27 mouse cellular contexts compared by ENCODE assay signal in the genomic region with DNA sequence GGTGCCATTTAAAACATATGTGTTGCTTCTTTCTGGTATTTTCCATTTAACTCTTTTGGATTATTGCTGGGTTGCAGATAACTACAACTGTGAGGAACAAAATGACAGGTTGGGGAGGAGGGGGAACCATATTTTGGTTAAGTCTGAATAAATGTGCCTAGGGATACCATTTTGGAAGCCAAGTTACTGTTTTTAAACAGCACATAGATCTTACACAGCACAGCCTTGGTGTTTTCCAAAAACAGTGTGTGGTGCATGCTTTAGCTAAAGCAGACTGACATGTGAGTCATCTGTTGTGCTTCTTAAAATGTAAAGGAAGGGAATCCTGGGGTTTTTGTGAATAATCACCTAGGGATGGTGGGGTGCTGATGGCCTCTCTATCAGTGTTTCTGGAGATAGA.
DNase-seq lines count a peak whose midpoint lies in the region; ATAC-seq lines count a peak whose summit lies in the region.
"Had no signal": no experiment of that assay in that cellular context is flagged by ENCODE, and none has a peak within 500 bp of the region (broad histone marks: within the 10 kb centered on the region; RNA-seq: fewer than 3 reads in every experiment).

No protein-coding gene starts in this region.

- no peak overlapping the region for H3K4me2 ChIP-seq in embryonic facial prominence, embryonic 14.5 days (ENCODE audit: low read depth, low read length)
- H3K4me2 ChIP-seq: embryonic facial prominence, embryonic 12.5 days; embryonic facial prominence, embryonic 15.5 days; forebrain, embryonic 12.5 days had no signal

- H3K4me1 ChIP-seq in embryonic facial prominence, embryonic 14.5 days (ENCODE audit: control insufficient read depth, insufficient read depth, low read length) = peaks cover 3% of the 10 kb centered on the region; the same call in 1 of the 2 replicates
- peaks cover 5% of the 10 kb centered on the region; the same call in 1 of the 2 replicates for H3K4me1 ChIP-seq in embryonic facial prominence, embryonic 10.5 days
- H3K4me1 ChIP-seq: embryonic facial prominence, embryonic 12.5 days; embryonic facial prominence, embryonic 15.5 days; forebrain, embryonic 12.5 days had no signal

- H3K27ac ChIP-seq in embryonic facial prominence, embryonic 14.5 days (replicated peaks; ENCODE audit: low read depth, low read length) = no peak overlapping the region
- H3K27ac ChIP-seq in embryonic facial prominence, embryonic 10.5 days (replicated peaks) = no peak overlapping the region
- H3K27ac ChIP-seq: embryonic facial prominence, embryonic 12.5 days; embryonic facial prominence, embryonic 15.5 days; forebrain, embryonic 10.5 days; forebrain, embryonic 12.5 days had no signal

- DNase-seq in embryonic facial prominence, embryonic 14.5 days (ENCODE audit: low spot score) = peak; percentile 3
- no peak for DNase-seq in embryonic facial prominence, embryonic 10.5 days (ENCODE audit: low spot score)
- DNase-seq in heart, adult 11 months = peak; percentile 75
- no peak for DNase-seq in heart, postnatal 4 days
- no peak for DNase-seq in cerebellum, adult 8-10 months
- DNase-seq: adrenal gland, adult 8-10 months; adrenal gland, postnatal 14 days; adrenal gland, postnatal 36 days; B cell, adult 2 months; cerebellum, adult 11-12 months; cerebellum, adult 2 months; cerebellum, adult 9-11 months; cerebellum, postnatal 14 days; cerebellum, postnatal 36 days; embryo, embryonic 11 days had no signal

- H3K9me3 ChIP-seq in embryonic facial prominence, embryonic 14.5 days (ENCODE audit: control insufficient read depth, low read length) = peaks cover 6% of the 10 kb centered on the region; the same call in 1 of the 2 replicates
- H3K9me3 ChIP-seq in embryonic facial prominence, embryonic 10.5 days = peaks cover 7% of the 10 kb centered on the region; the same call in 1 of the 2 replicates
- H3K9me3 ChIP-seq: embryonic facial prominence, embryonic 12.5 days; forebrain, embryonic 12.5 days had no signal

- H3K27me3 ChIP-seq in embryonic facial prominence, embryonic 14.5 days (replicated peaks; ENCODE audit: control insufficient read depth, insufficient read depth, low read length) = no peaks in the 10 kb centered on the region
- H3K27me3 ChIP-seq in embryonic facial prominence, embryonic 10.5 days (replicated peaks; ENCODE audit: low read depth, poor library complexity, severe bottlenecking) = no peaks in the 10 kb centered on the region
- H3K27me3 ChIP-seq: CH12.LX; embryonic facial prominence, embryonic 12.5 days; embryonic facial prominence, embryonic 15.5 days; forebrain, embryonic 12.5 days had no signal

- no peaks in the 10 kb centered on the region for H3K36me3 ChIP-seq in embryonic facial prominence, embryonic 14.5 days (ENCODE audit: control insufficient read depth, insufficient read depth, low read length)
- no peaks in the 10 kb centered on the region for H3K36me3 ChIP-seq in embryonic facial prominence, embryonic 10.5 days (replicated peaks)
- H3K36me3 ChIP-seq: embryonic facial prominence, embryonic 12.5 days; embryonic facial prominence, embryonic 15.5 days; forebrain, embryonic 10.5 days; forebrain, embryonic 12.5 days; G1E had no signal

- H3K9ac ChIP-seq in embryonic facial prominence, embryonic 14.5 days (ENCODE audit: low read depth, low read length) = no peak overlapping the region
- H3K9ac ChIP-seq: embryonic facial prominence, embryonic 12.5 days; embryonic facial prominence, embryonic 15.5 days; forebrain, embryonic 12.5 days had no signal

- no peak overlapping the region for H3K4me3 ChIP-seq in embryonic facial prominence, embryonic 14.5 days (ENCODE audit: low read depth, low read length)
- H3K4me3 ChIP-seq in embryonic facial prominence, embryonic 10.5 days = no peak overlapping the region
- H3K4me3 ChIP-seq: embryonic facial prominence, embryonic 12.5 days; embryonic facial prominence, embryonic 15.5 days; erythroblast, embryonic 14.5 days; forebrain, embryonic 10.5 days; forebrain, embryonic 12.5 days had no signal

- no peak for ATAC-seq in embryonic facial prominence, embryonic 14.5 days (ENCODE audit: low read depth)
- ATAC-seq: activated CD4-positive, CD25-positive, alpha-beta regulatory T cell, adult 4 months; CD4-positive, CD25-positive, alpha-beta regulatory T cell, adult 4 months; forebrain, embryonic 14.5 days; forebrain, embryonic 16.5 days; Patski had no signal

Comparison
In these comparisons a context has a peak if more than half of its experiments do, and no peak if none do; other contexts are left out.
1. DNase-seq: peak in embryonic facial prominence, embryonic 14.5 days (single experiment) and heart, adult 11 months (single experiment); none in embryonic facial prominence, embryonic 10.5 days (single experiment), heart, postnatal 4 days (single experiment) and cerebellum, adult 8-10 months (single experiment).